Mouse (Mus musculus) right cerebral cortex, postnatal 25 days (tissue): Measurements from ENCODE around the gene Ier5.

Experiments
- DNase-seq: peaks from one replicate; pipeline ENCODE4 v3.0.0; 2022

The Ier5 gene

GRCm38 (mm10) chr1:155052131-155052760, 47.2 kb downstream of the Ier5 start:
- no peak for DNase-seq

GRCm38 (mm10) chr1:155051701-155052127, 47.7 kb downstream of the Ier5 start:
- peak; percentile 60 for DNase-seq

- DNase-seq, result peak; percentile 72
These were observed 48.4 kb downstream of the Ier5 start for GRCm38 (mm10) chr1:155050897-155051592.

DNA sequence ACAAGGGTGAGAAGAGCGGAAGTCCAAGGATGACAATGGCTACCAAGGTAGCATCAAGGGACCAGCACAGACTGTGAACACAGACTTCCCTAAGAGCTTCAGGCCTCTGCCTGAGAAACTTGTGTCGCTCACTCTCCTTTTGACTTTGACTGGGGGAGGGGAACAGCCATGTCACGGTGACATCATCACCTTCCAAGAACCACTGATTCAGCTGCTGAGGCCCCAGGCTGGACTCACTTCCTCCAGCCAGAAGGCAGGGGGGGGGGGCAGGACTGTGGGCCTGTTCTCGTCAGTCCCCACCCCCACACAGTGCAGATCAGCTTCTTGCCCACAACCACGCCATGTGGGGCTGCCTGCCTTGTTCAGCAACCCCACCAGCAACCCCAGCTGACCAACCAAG, 49.3 kb downstream of the Ier5 start:
- peak; percentile 36 for DNase-seq

DNA sequence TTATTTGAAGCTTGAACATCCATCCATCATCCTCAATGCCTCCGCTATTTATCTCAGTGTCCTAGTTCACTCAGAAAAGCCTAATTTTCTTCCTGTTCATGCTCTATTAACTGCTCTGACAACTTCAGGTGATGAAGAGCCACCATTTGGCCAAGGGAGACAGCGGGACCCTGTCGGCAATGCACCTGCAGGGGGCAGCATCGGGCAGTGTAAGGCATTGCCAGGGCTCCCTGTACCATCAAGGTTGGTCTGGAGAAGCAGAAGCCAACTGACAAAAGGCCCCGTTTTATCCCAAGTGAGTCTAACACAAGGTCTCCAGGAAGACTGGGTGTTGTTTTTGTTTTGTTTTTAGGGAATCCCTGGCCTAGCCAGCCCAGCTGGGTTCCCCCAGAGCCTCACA, 50.5 kb downstream of the Ier5 start:
- DNase-seq, result peak; percentile 85
